Mouse (Mus musculus): ENCODE measurements around the gene Cyp4f14.
"Not testable (repeated sequence)": the region's sequence is repeated elsewhere in the genome, so short reads cannot be mapped to it uniquely, and the experiment has no call there.

Gene Cyp4f14

GRCm38 (mm10) chr17:32877471-32878171, 39.5 kb downstream of the Cyp4f14 start:
- H3K27me3 ChIP-seq (ENCODE audit: control insufficient read depth, insufficient read depth, low read length, poor library complexity, severe bottlenecking) = no peaks in the 10 kb centered on the region
- no peak for DNase-seq (ENCODE audit: low read depth, low spot score)
- no peaks in the 10 kb centered on the region; the same call in none of the 2 replicates for H3K36me3 ChIP-seq (ENCODE audit: control insufficient read depth, insufficient read depth, low read length, poor library complexity, severe bottlenecking)

DNA sequence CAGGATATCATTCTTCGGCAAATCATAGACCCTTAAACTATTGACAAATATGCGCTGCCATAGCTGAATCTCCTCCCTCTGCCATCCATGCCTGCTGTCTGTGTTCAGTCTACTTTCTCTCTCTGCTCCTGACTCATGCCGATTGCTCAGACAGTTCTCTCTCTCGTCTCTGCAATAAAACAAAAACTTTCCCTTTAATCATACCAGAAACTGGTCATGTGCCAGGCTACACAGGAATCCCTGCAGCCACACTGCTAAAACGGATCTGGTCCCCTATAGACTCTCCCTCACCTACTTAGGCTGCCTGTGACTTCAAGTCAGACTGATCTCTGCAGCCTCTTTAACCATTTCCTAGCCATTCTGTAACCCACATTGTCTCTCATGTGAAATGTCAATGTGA, 44.4 kb downstream of the Cyp4f14 start:
- no peak for DNase-seq (ENCODE audit: low read depth, low spot score)
- Histone ChIP-seq H3K27me3 (ENCODE audit: control insufficient read depth, insufficient read depth, low read length, poor library complexity, severe bottlenecking) (no peaks in the 10 kb centered on the region), H3K36me3 (ENCODE audit: control insufficient read depth, insufficient read depth, low read length, poor library complexity, severe bottlenecking) (no peaks in the 10 kb centered on the region)

GRCm38 (mm10) chr17:32872091-32872490, 45.1 kb downstream of the Cyp4f14 start:
- DNase-seq (ENCODE audit: low read depth, low spot score) = no peak
- H3K27me3 ChIP-seq (ENCODE audit: control insufficient read depth, insufficient read depth, low read length, poor library complexity, severe bottlenecking) = no peaks in the 10 kb centered on the region
- H3K36me3 ChIP-seq (ENCODE audit: control insufficient read depth, insufficient read depth, low read length, poor library complexity, severe bottlenecking) = no peaks in the 10 kb centered on the region

DNA sequence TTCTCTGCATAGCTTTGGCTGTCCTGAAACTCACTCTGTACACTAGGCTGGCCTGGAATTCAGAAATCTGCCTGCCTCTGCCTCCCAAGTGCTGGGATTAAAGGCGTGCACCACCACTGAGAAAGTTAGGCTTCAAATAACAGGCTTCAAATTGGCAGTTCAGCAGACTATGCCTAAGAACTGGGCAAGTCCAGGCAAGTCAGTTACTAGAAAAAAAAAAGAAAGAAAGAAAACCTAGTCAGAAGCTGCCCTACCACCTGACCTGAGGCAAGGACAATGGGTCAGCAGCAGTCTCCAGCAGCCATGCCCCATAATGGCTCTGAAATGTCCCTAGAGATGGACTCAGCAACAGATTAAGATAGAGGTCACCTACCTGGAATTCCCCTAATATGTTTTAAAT, 45.7 kb downstream of the Cyp4f14 start:
- DNase-seq (ENCODE audit: low read depth, low spot score) = no peak
- Histone ChIP-seq H3K27me3 (ENCODE audit: control insufficient read depth, insufficient read depth, low read length, poor library complexity, severe bottlenecking) (no peaks in the 10 kb centered on the region), H3K36me3 (ENCODE audit: control insufficient read depth, insufficient read depth, low read length, poor library complexity, severe bottlenecking) (no peaks in the 10 kb centered on the region)

- H3K36me3 ChIP-seq (ENCODE audit: control insufficient read depth, insufficient read depth, low read length, poor library complexity, severe bottlenecking); DNase-seq (ENCODE audit: low read depth, low spot score); H3K27me3 ChIP-seq (ENCODE audit: control insufficient read depth, insufficient read depth, low read length, poor library complexity, severe bottlenecking): not testable (repeated sequence)
Measured at GRCm38 (mm10) chr17:32867266-32867665, 49.9 kb downstream of the Cyp4f14 start.

- not testable (repeated sequence) for DNase-seq (ENCODE audit: low read depth, low spot score); H3K36me3 ChIP-seq (ENCODE audit: control insufficient read depth, insufficient read depth, low read length, poor library complexity, severe bottlenecking); H3K27me3 ChIP-seq (ENCODE audit: control insufficient read depth, insufficient read depth, low read length, poor library complexity, severe bottlenecking)
Measured at GRCm38 (mm10) chr17:32856713-32857112, 60.4 kb downstream of the Cyp4f14 start.
